Mouse (Mus musculus): ENCODE results near the gene Poc1b. TPM values are rescaled to one million over a fixed set of nuclear protein-coding genes. Genes with fewer than 3 reads are reported as not detected.

Gene Poc1b
- polyA plus RNA-seq, 1 experiment: 10.5 TPM

DNA sequence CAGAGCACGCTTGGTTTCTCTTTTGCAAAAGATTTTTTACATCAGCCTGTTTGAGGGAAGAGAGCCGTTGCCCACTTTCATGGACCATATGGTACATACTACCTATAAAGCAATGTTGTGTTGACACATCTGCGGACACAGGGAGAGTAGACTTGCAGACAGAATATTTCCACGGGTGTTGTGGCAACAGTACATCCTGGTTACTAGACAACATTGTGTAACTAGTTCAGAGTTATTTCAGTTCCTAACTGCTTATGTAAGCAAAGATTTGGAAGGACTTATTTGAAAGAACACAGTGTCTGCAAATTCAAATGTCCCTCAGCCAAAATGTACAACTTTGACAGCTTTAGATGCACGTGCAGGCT, 62.9 kb downstream of the Poc1b start:
- no peaks in the 10 kb centered on the region for H3K79me2 ChIP-seq (ENCODE audit: control insufficient read depth, insufficient read depth)
- TF ChIP-seq MYOD1 (IDR thresholded peaks at IDR 0.05; ENCODE audit: control insufficient read depth, insufficient read length, low read depth): no peak
- TF ChIP-seq CEBPB (IDR thresholded peaks at IDR 0.05; ENCODE audit: low read depth): no peak
- no peak for TF ChIP-seq FOSL1 (IDR thresholded peaks at IDR 0.05; ENCODE audit: insufficient read depth, low read length, poor library complexity, severe bottlenecking)
- no peak for TF ChIP-seq CTCF (IDR thresholded peaks at IDR 0.05; ENCODE audit: control insufficient read depth, insufficient read depth, insufficient read length)
- no peak for TF ChIP-seq USF1 (IDR thresholded peaks at IDR 0.05; ENCODE audit: low read depth)
- no peak for TF ChIP-seq MYOG (IDR thresholded peaks at IDR 0.05; ENCODE audit: control insufficient read depth, extremely low read depth, insufficient read length)
- no peak for TF ChIP-seq MAX (IDR thresholded peaks at IDR 0.05)
- peaks cover 3% of the 10 kb centered on the region for H3K36me3 ChIP-seq (ENCODE audit: control insufficient read depth, insufficient read depth)
- no peaks in the 10 kb centered on the region for H3K27me3 ChIP-seq (ENCODE audit: control insufficient read depth, insufficient read depth, insufficient read length)
- no peaks in the 10 kb centered on the region for H3K79me3 ChIP-seq (ENCODE audit: low read depth)
- no peak overlapping the region for H3K4me3 ChIP-seq (ENCODE audit: insufficient read depth, poor library complexity, severe bottlenecking)
- H3ac ChIP-seq (ENCODE audit: control insufficient read depth, insufficient read length, low read depth): no peak overlapping the region

- Histone ChIP-seq H3K79me3 (ENCODE audit: low read depth) (no peaks in the 10 kb centered on the region), H3K27me3 (ENCODE audit: control insufficient read depth, insufficient read depth, insufficient read length) (no peaks in the 10 kb centered on the region), H3K79me2 (ENCODE audit: control insufficient read depth, insufficient read depth) (no peaks in the 10 kb centered on the region), H3ac (ENCODE audit: control insufficient read depth, insufficient read length, low read depth) (no peak overlapping the region), H3K4me3 (ENCODE audit: insufficient read depth, poor library complexity, severe bottlenecking) (no peak overlapping the region), H3K36me3 (ENCODE audit: control insufficient read depth, insufficient read depth) (peaks cover 7% of the 10 kb centered on the region)
- TF ChIP-seq FOSL1 (IDR thresholded peaks at IDR 0.05; ENCODE audit: insufficient read depth, low read length, poor library complexity, severe bottlenecking) (no peak), MAX (IDR thresholded peaks at IDR 0.05) (peak; percentile 37)
These were observed 65.2 kb downstream of the Poc1b start for GRCm38 (mm10) chr10:99171961-99172497.

DNA sequence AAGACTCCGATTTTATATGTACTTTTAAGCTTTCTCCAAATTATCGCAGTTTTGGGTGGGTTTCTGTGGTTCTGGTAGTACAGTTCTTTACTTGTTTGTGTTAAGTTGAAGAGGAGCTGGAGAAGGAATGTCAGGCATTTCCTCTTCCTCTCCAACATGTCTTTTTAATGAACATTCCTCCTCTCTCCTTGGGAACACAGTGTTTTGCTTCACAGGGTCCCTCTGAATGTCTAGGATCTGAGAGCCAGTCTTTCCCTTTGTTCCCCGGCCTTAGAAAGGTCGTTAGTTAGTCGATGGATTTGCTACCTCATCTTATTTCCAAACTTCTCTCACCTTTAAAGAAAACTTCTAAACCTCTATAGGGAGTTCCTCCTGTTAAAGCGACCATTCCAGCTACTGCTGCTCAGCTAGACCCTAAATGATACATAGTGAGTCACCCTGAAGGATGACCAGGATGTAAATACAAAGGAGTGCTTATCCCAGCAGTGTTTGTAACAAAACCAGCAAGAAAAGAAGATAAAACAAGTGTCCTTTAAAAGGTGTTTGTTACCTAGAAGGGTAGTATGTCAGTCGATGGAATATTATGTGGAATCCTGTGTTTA, 66.2 kb downstream of the Poc1b start:
- Histone ChIP-seq H3ac (ENCODE audit: control insufficient read depth, insufficient read length, low read depth) (no peak overlapping the region), H3K36me3 (ENCODE audit: control insufficient read depth, insufficient read depth) (peaks cover 7% of the 10 kb centered on the region), H3K79me3 (ENCODE audit: low read depth) (no peaks in the 10 kb centered on the region), H3K27me3 (ENCODE audit: control insufficient read depth, insufficient read depth, insufficient read length) (no peaks in the 10 kb centered on the region), H3K79me2 (ENCODE audit: control insufficient read depth, insufficient read depth) (no peaks in the 10 kb centered on the region), H3K4me3 (ENCODE audit: insufficient read depth, poor library complexity, severe bottlenecking) (no peak overlapping the region)
- no peak for TF ChIP-seq CEBPB (IDR thresholded peaks at IDR 0.05; ENCODE audit: low read depth)
- TF ChIP-seq MAX (IDR thresholded peaks at IDR 0.05): no peak
- peak; percentile 57 for TF ChIP-seq FOSL1 (IDR thresholded peaks at IDR 0.05; ENCODE audit: insufficient read depth, low read length, poor library complexity, severe bottlenecking)
- TF ChIP-seq CTCF (IDR thresholded peaks at IDR 0.05; ENCODE audit: control insufficient read depth, insufficient read depth, insufficient read length): no peak
- no peak for TF ChIP-seq MYOD1 (IDR thresholded peaks at IDR 0.05; ENCODE audit: control insufficient read depth, insufficient read length, low read depth)

GRCm38 (mm10) chr10:99176911-99177310, 70.1 kb downstream of the Poc1b start:
- Histone ChIP-seq H3K79me2 (ENCODE audit: control insufficient read depth, insufficient read depth) (no peaks in the 10 kb centered on the region), H3K4me3 (ENCODE audit: insufficient read depth, poor library complexity, severe bottlenecking) (no peak overlapping the region), H3K36me3 (ENCODE audit: control insufficient read depth, insufficient read depth) (peaks cover 7% of the 10 kb centered on the region), H3K27me3 (ENCODE audit: control insufficient read depth, insufficient read depth, insufficient read length) (no peaks in the 10 kb centered on the region), H3ac (ENCODE audit: control insufficient read depth, insufficient read length, low read depth) (no peak overlapping the region), H3K79me3 (ENCODE audit: low read depth) (no peaks in the 10 kb centered on the region)
- TF ChIP-seq MAX (IDR thresholded peaks at IDR 0.05) (no peak), CTCF (IDR thresholded peaks at IDR 0.05; ENCODE audit: control insufficient read depth, insufficient read depth, insufficient read length) (no peak)

GRCm38 (mm10) chr10:99178118-99178517, 71.3 kb downstream of the Poc1b start:
- no peaks in the 10 kb centered on the region for H3K79me3 ChIP-seq (ENCODE audit: low read depth)
- no peak overlapping the region for H3K4me3 ChIP-seq (ENCODE audit: insufficient read depth, poor library complexity, severe bottlenecking)
- H3K27me3 ChIP-seq (ENCODE audit: control insufficient read depth, insufficient read depth, insufficient read length): no peaks in the 10 kb centered on the region
- TF ChIP-seq CTCF (IDR thresholded peaks at IDR 0.05; ENCODE audit: control insufficient read depth, insufficient read depth, insufficient read length) (no peak), CEBPB (IDR thresholded peaks at IDR 0.05; ENCODE audit: low read depth) (no peak), FOSL1 (IDR thresholded peaks at IDR 0.05; ENCODE audit: insufficient read depth, low read length, poor library complexity, severe bottlenecking) (no peak), MYOD1 (IDR thresholded peaks at IDR 0.05; ENCODE audit: control insufficient read depth, insufficient read length, low read depth) (no peak), MYOG (IDR thresholded peaks at IDR 0.05; ENCODE audit: control insufficient read depth, extremely low read depth, insufficient read length) (no peak), MAX (IDR thresholded peaks at IDR 0.05) (no peak), USF1 (IDR thresholded peaks at IDR 0.05; ENCODE audit: low read depth) (no peak)
- peaks cover 7% of the 10 kb centered on the region for H3K36me3 ChIP-seq (ENCODE audit: control insufficient read depth, insufficient read depth)
- no peak overlapping the region for H3ac ChIP-seq (ENCODE audit: control insufficient read depth, insufficient read length, low read depth)
- no peaks in the 10 kb centered on the region for H3K79me2 ChIP-seq (ENCODE audit: control insufficient read depth, insufficient read depth)

DNA sequence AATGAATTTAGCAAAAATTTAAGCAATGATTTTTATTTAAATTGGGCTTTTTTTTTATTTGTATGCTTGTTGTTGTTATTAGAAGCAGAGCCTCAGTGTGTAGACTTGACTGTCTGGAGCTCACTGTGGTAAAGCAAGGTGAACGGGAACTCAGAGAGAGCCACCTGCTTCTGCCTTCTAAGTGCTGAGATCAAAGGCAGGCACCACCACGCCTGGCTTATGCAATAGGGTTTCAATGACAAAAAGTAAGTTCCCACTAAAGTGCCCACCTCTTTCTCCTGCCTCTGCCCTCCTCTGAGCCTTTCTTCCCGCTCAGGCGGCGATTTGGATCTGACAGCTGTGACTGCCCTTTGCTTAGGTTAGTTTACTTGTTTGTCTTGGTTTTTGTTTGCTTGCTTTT, 72.3 kb downstream of the Poc1b start:
- H3K4me3 ChIP-seq (ENCODE audit: insufficient read depth, poor library complexity, severe bottlenecking): no peak overlapping the region
- no peaks in the 10 kb centered on the region for H3K27me3 ChIP-seq (ENCODE audit: control insufficient read depth, insufficient read depth, insufficient read length)
- TF ChIP-seq MYOG (IDR thresholded peaks at IDR 0.05; ENCODE audit: control insufficient read depth, extremely low read depth, insufficient read length) (no peak), CTCF (IDR thresholded peaks at IDR 0.05; ENCODE audit: control insufficient read depth, insufficient read depth, insufficient read length) (no peak), MYOD1 (IDR thresholded peaks at IDR 0.05; ENCODE audit: control insufficient read depth, insufficient read length, low read depth) (no peak), FOSL1 (IDR thresholded peaks at IDR 0.05; ENCODE audit: insufficient read depth, low read length, poor library complexity, severe bottlenecking) (no peak), MAX (IDR thresholded peaks at IDR 0.05) (no peak), USF1 (IDR thresholded peaks at IDR 0.05; ENCODE audit: low read depth) (no peak), CEBPB (IDR thresholded peaks at IDR 0.05; ENCODE audit: low read depth) (no peak)
- no peak overlapping the region for H3ac ChIP-seq (ENCODE audit: control insufficient read depth, insufficient read length, low read depth)
- H3K36me3 ChIP-seq (ENCODE audit: control insufficient read depth, insufficient read depth): peaks cover 7% of the 10 kb centered on the region
- H3K79me3 ChIP-seq (ENCODE audit: low read depth): no peaks in the 10 kb centered on the region
- H3K79me2 ChIP-seq (ENCODE audit: control insufficient read depth, insufficient read depth): no peaks in the 10 kb centered on the region

Data from C2C12 (cell line).